Mouse (Mus musculus) heart, adult 2 months (tissue): ENCODE measurements around the gene Mark4.

ENCODE experiments used
- CTCF ChIP-seq: fragments of 200-600 bp; IDR thresholded peaks from 2 replicates; pipeline ENCODE4 v1.8.1; 2022; ENCODE audit warnings: antibody characterized with exemption, mild to moderate bottlenecking, moderate library complexity
- POLR2A ChIP-seq: fragments of 200-500 bp; IDR thresholded peaks from 2 replicates; pipeline ENCODE4 v1.6.1; 2011; ENCODE audit warnings: mild to moderate bottlenecking, low read depth, low read length, control low read depth; ENCODE audit not compliant: insufficient read depth

- TF ChIP-seq CTCF (no peak), POLR2A (no peak)
Measured at GRCm38 (mm10) chr7:19413525-19413924, 45.1 kb downstream of the Mark4 start.
